Mouse (Mus musculus): Measurements from ENCODE around the gene Olfr464.

GRCm38 (mm10) chr11:87965293-87965692 is 44.5 kb upstream of the Olfr464 start:
- TF ChIP-seq POLR2A (IDR thresholded peaks at IDR 0.05; ENCODE audit: low read depth, low read length) (no peak), CTCF (conservative IDR thresholded peaks at IDR 0.05 in 1 of 2, IDR thresholded peaks at IDR 0.05 in 1 of 2; ENCODE audit: low read depth in 2 of 2, low read length in 2 of 2) (no peak), ZNF384 (IDR thresholded peaks at IDR 0.05; ENCODE audit: low read depth, low read length) (no peak), ZMIZ1 (IDR thresholded peaks at IDR 0.05; ENCODE audit: low read depth, low read length) (no peak), CHD2 (IDR thresholded peaks at IDR 0.05; ENCODE audit: low read length) (no peak), MAFK (IDR thresholded peaks at IDR 0.05; ENCODE audit: insufficient replicate concordance, low read length) (no peak), EP300 (IDR thresholded peaks at IDR 0.05; ENCODE audit: low read length) (no peak)
